Mouse (Mus musculus) midbrain, postnatal 0 days (tissue): Measurements from ENCODE around the gene Plb1. TPM values are rescaled to one million over a fixed set of nuclear protein-coding genes. Genes with fewer than 3 reads are reported as not detected.
A peak's percentile ranks its signal among the peaks of the same experiment; 100 is the strongest.

Experiments used
- ATAC-seq: fragments of 200-750 bp; cut with Nextera tagmentation; 2 replicates; pipeline ENCODE4 v1.8.0; 2017; ENCODE audit warnings: moderate number of reproducible peaks, mild to moderate bottlenecking, moderate TSS enrichment, moderate library complexity; ENCODE audit not compliant: low FRiP score
- DNase-seq: peaks from one replicate; pipeline ENCODE4 v3.0.0-alpha.2; 2015; ENCODE audit warnings: low spot score
- H3K27ac ChIP-seq: fragments of 300-500 bp; sonication (generic); 2 replicates; pipeline ENCODE4 v1.5.1; 2014; ENCODE audit warnings: low read depth, mild to moderate bottlenecking, low read length, mixed read lengths
- H3K27me3 ChIP-seq: fragments of 300-500 bp; sonication (generic); 2 replicates; pipeline ENCODE4 v1.6.1; 2014; ENCODE audit warnings: low read length, control low read depth, mixed read lengths; ENCODE audit not compliant: insufficient read depth
- H3K36me3 ChIP-seq: fragments of 300-500 bp; sonication (generic); 2 replicates; pipeline ENCODE4 v1.6.1; 2014; ENCODE audit warnings: low read length, control low read depth, mixed read lengths; ENCODE audit not compliant: insufficient read depth
- H3K4me1 ChIP-seq: fragments of 300-500 bp; sonication (generic); 2 replicates; pipeline ENCODE4 v1.6.1; 2014; ENCODE audit warnings: mild to moderate bottlenecking, control low read depth, antibody characterized with exemption, low read length, mixed read lengths; ENCODE audit not compliant: insufficient read depth
- H3K4me2 ChIP-seq: fragments of 300-500 bp; sonication (generic); 2 replicates; pipeline ENCODE4 v1.6.1; 2014; ENCODE audit warnings: low read depth, mild to moderate bottlenecking, low read length, mixed read lengths; ENCODE audit not compliant: poor library complexity, severe bottlenecking
- H3K4me3 ChIP-seq: fragments of 300-500 bp; sonication (generic); 2 replicates; pipeline ENCODE4 v1.5.1; 2014; ENCODE audit warnings: low read depth, mild to moderate bottlenecking, low read length, moderate library complexity
- H3K9ac ChIP-seq: fragments of 300-500 bp; sonication (generic); replicated peaks from 2 replicates; pipeline ENCODE4 v1.6.1; 2014; ENCODE audit warnings: mild to moderate bottlenecking, low read length, moderate library complexity, mixed read lengths; ENCODE audit not compliant: poor library complexity, severe bottlenecking
- H3K9me3 ChIP-seq: fragments of 300-500 bp; sonication (generic); 2 replicates; pipeline ENCODE4 v1.6.1; 2016; ENCODE audit warnings: low read length, control low read depth
- CTCF ChIP-seq: IDR thresholded peaks from 2 replicates; pipeline ENCODE4 v1.5.1; 2016; ENCODE audit warnings: antibody characterized with exemption, mild to moderate bottlenecking
- WGBS: fragments of 180-500 bp; shearing (Covaris S2); extraction: QIAGEN DNeasy Blood & Tissue Kit; methylation state at CpG from one replicate; pipeline ENCODE4 v1.1.7; 2014; 5-methylcytosine and 5-hydroxymethylcytosine counted together
- polyA plus RNA-seq: library from polyadenylated mRNA; unstranded; fragments of >200 nt; fragmentation: Nextera tagmentation; extraction: Ambion mirVana; gene quantifications from 2 replicates; pipeline ENCODE4 v1.2.1, GENCODE M21; 2015
- total RNA-seq: library from RNA; depleted of rRNA; stranded (reverse); fragments of >200 nt; gene quantifications from 2 replicates; pipeline ENCODE4 v1.2.3, GENCODE M21; 2014; rRNA removed

Plb1 gene
- total and polyA plus RNA-seq, 2 experiments from 2014 or later: 0.11 to 0.60 TPM

DNA sequence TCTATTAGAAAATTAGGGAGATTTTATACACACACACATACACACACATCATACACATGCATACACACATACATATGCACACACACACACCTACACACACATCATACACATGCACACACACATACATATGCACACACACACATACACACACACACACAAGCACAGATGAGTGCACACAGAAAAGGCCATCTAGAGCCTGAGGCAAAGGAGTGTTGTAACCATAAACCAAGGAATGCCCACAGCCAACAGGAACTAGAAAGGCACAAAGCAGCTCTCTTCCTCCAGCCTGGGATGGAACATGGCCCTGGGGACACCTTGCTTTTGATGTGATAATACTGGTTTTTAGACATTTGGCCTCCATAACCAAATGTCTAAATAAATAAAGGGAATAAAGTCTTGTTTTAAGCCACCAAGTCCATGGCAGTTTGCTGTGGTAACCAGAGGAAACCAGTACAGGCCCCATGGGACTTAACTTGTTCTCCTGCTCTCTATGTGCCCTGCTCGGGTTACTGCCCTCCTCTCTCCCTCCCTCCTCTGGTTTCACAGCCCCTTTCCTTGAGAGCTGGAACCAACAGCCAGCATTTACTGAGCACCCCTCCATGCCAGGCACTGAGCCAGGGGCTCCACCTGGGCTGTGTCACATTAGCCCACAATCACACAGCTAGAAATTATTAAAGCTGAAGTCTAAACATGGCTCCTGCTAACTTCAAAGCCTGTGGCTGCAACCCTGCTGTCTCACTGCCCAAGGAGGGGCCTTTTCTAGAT lies 179.9 kb downstream of the Plb1 start:
- no peak for TF ChIP-seq CTCF
- Histone ChIP-seq H3K4me3 (no peak overlapping the region), H3K9me3 (no peaks in the 10 kb centered on the region), H3K4me1 (0 out of 2 replicates have a peak, but pooled peaks cover 4% of the 10 kb centered on the region), H3K36me3 (no peaks in the 10 kb centered on the region), H3K9ac (no peak overlapping the region), H3K27ac (no peak overlapping the region), H3K4me2 (no peak overlapping the region), H3K27me3 (no peaks in the 10 kb centered on the region)
- ATAC-seq: no peak
- WGBS: 31% methylated on average over 1 of the region's 1 CpGs
- DNase-seq: peak; percentile 59

DNA sequence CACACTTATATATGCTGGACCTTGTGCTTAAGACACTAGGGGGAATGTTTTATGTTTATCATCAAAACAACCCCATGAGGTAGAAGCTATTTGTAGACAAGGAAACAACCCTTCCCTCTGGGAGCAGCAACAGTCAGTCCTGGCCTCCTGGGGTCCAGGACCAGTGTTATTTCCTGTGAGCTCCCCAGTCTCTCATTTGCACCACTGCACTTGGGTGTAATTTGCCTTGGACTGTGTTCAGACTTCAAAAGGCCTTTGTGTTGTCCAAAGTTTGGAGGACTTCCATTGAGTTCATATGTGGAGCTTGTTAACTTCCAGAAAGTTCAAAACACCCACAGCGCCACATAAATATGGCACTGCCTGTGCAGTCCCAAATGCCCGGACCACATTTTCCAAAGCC lies 180.6 kb downstream of the Plb1 start:
- Histone ChIP-seq H3K9me3 (no peaks in the 10 kb centered on the region), H3K9ac (no peak overlapping the region), H3K36me3 (no peaks in the 10 kb centered on the region), H3K4me1 (0 out of 2 replicates have a peak, but pooled peaks cover 4% of the 10 kb centered on the region), H3K4me3 (no peak overlapping the region), H3K4me2 (no peak overlapping the region), H3K27me3 (no peaks in the 10 kb centered on the region), H3K27ac (no peak overlapping the region)
- peak; percentile 54 for DNase-seq
- WGBS: 63% methylated on average over 2 of the region's 2 CpGs
- TF ChIP-seq CTCF: no peak
- no peak for ATAC-seq

DNA sequence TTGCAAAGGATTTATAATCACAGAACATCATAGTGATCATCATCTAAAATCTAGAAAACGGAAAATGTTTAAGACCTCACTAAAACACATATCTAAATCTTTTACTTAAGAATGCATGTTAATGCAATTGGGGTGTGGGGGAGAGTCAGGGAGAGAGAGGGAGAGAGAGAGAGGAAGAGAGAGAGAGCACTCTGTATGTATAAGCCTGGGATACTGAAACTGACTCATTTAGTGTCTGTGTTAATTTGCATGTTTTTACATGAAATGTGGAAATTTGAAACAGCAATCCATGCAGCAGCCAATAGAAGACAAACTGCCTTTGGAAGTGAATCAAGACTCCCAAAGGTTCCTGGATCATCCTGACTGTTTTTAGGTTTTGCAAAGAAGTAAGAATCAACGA lies 181.1 kb downstream of the Plb1 start:
- H3K27ac ChIP-seq: no peak overlapping the region

DNA sequence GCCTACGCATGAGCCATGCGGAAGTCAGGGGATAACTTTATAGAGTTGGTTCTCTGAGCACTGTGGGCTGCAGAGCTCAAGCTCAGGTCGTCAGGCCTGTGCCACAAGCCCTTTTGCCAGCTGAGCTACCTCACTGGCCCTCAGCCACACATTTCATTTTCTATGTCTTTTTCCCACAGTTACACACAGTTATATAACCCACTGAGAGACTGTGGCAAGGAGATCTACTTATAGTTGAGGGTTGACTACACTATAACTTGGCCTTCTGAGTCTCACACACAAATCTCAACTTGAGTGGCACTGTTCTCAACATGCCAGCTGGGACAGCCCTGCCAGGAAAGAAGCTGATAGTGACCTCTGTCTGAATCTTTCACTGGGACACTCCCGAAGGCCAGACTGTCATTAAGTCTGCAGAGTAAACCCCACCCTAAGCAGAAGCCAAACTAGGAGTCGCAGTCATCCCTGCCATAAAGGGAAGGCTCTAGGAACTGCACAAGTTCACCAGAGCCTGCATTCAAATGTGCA lies 182.0 kb downstream of the Plb1 start:
- Histone ChIP-seq H3K4me1 (0 out of 2 replicates have a peak, but pooled peaks cover 4% of the 10 kb centered on the region), H3K27ac (no peak overlapping the region), H3K36me3 (no peaks in the 10 kb centered on the region), H3K4me2 (no peak overlapping the region), H3K4me3 (no peak overlapping the region), H3K9ac (no peak overlapping the region), H3K27me3 (no peaks in the 10 kb centered on the region), H3K9me3 (no peaks in the 10 kb centered on the region)
- WGBS: 81% methylated on average over 5 of the region's 5 CpGs
- DNase-seq (no peak), ATAC-seq (no peak)
- no peak for TF ChIP-seq CTCF

More for the DNA sequence above, 181.1 kb downstream of the Plb1 start:
- H3K36me3 ChIP-seq: no peaks in the 10 kb centered on the region
- DNase-seq: no peak
- H3K4me3 ChIP-seq: no peak overlapping the region
- H3K4me1 ChIP-seq: 0 out of 2 replicates have a peak, but pooled peaks cover 4% of the 10 kb centered on the region
- H3K9ac ChIP-seq: no peak overlapping the region
- H3K9me3 ChIP-seq: no peaks in the 10 kb centered on the region
- no peak overlapping the region for H3K4me2 ChIP-seq
- 67% methylated on average over 2 of the region's 2 CpGs for WGBS
- no peaks in the 10 kb centered on the region for H3K27me3 ChIP-seq
- no peak for ATAC-seq
- TF ChIP-seq CTCF: no peak

DNA sequence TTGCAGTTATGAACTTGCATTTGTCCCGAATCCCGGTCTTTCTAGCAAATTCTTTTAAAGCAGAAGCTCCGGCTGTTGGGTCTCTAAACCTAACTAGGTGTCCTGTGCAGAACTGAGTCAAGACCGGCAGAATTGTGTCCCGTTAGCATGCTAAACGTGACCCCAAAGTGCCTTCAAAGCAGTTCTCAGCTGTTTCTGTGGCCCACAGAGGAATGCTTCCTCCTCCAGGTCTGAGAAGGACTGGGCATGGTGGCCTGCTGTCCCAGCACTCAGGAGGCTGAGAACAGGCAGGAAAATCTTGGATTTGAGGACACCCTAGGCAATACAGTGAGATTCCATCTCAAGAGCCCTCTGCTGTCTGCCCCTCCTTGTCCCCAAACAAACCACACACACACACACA lies 183.0 kb downstream of the Plb1 start:
- WGBS: 91% methylated on average over 6 of the region's 6 CpGs
- no peaks in the 10 kb centered on the region for H3K27me3 ChIP-seq
- H3K4me3 ChIP-seq: no peak overlapping the region
- no peak for DNase-seq
- H3K4me2 ChIP-seq: no peak overlapping the region
- ATAC-seq: no peak
- 0 out of 2 replicates have a peak, but pooled peaks cover 4% of the 10 kb centered on the region for H3K4me1 ChIP-seq
- H3K27ac ChIP-seq: no peak overlapping the region
- H3K9ac ChIP-seq: no peak overlapping the region
- TF ChIP-seq CTCF: no peak
- H3K36me3 ChIP-seq: no peaks in the 10 kb centered on the region
- H3K9me3 ChIP-seq: no peaks in the 10 kb centered on the region

Other genes with a start within 250 kb of the Plb1 start
- 5.5 and 6.4 TPM in 2 replicates for gene Fosl2, start 96.9 kb upstream of the Plb1 start, total RNA-seq
- 0.52 and 0.58 TPM in 2 replicates for gene Fosl2, start 96.9 kb upstream of the Plb1 start, polyA plus RNA-seq
- 144 and 189 TPM in 2 replicates for gene Ppp1cb, start 226.1 kb downstream of the Plb1 start, total RNA-seq
- 200 and 204 TPM in 2 replicates for gene Ppp1cb, start 226.1 kb downstream of the Plb1 start, polyA plus RNA-seq